Mouse (Mus musculus): ENCODE data around the gene Vmn1r58.
"Not testable (repeated sequence)": the region's sequence is repeated elsewhere in the genome, so short reads cannot be mapped to it uniquely, and the experiment has no call there.

Gene Vmn1r58

DNA sequence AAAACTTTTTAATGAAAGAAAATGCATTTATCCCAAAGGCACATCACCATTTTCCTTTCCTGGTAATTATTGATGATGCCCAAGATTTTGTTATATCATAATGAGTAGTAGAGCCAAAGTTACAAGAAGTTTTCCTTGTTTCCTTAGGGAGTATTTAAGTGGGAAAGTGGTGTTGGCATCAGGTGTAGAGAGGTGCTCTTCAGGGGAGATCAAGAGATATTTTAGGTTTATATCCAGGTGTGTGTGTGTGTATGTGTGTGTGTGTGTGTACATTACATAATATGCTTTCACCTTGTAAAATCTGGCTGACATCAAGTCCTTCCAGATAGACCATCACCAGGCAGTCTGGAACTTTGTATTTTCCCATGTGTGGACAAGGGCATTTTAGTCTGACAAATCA, at the start of gene Vmn1r58:
Gene Vmn1r58, minus strand, starts transcription at position 101 of the 400 bp plus-strand sequence.
- not testable (repeated sequence) for DNase-seq (ENCODE audit: low spot score)

DNA sequence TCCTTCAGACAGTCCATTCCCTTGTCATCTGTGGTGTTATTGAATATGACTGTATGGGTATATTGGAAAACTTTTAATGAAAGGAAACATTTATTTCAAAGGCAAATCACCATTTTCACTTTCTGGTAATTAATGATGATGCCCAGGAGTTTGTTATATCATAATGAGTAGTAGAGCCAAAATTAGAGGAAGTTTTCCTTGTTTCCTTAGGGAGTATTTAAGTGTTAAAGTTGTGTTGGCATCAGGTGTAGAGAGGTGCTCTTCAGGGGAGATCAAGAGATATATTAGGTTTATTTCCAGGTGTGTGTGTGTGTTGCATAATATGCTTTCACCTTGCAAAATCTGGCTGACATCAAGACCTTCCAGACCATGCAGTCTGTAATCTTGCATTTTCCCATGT, 43.5 kb upstream of the Vmn1r58 start, which contains the start of gene Vmn1r59:
Gene Vmn1r59, minus strand, starts transcription at position 101 of the 400 bp plus-strand sequence.
- no peak for DNase-seq (ENCODE audit: low spot score)

DNA sequence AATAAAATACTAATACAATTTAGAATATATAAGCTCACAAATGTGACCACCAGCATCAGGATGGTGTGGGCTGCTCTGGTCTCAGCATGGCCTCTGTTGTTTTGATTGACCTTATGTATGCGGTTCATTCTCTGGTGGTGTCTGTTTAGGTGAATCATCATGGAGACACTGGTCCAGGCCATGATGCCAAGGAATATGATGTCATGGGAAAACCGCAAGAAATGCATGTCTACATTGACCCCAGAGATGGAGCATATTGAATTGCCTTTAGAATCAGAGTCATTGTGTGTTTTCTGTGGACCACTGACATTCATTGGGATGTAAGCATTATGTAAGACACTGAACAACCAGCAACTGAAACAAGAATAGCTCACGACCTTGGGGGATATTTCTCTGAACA, 40.8 kb upstream of the Vmn1r58 start:
- DNase-seq (ENCODE audit: low spot score): not testable (repeated sequence)

DNA sequence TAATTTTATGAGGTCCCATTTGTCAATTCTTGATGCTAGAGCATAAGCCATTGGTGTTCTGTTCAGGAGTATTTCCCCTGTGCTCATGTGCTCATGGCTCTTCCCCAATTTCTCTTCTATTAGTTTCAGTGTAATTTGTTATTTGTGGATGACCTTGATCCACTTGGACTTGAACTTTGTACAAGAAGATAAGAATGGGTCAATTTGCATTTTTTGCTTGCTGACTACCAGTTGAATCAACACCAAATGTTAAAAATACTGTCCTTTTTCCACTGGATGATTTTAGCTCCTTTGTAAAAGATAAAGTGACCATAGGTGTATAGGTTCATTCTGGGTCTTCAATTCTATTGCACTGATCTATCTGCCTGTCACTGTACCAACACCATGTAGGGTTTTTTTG, 35.4 kb upstream of the Vmn1r58 start:
- no peak for DNase-seq (ENCODE audit: low spot score)

DNA sequence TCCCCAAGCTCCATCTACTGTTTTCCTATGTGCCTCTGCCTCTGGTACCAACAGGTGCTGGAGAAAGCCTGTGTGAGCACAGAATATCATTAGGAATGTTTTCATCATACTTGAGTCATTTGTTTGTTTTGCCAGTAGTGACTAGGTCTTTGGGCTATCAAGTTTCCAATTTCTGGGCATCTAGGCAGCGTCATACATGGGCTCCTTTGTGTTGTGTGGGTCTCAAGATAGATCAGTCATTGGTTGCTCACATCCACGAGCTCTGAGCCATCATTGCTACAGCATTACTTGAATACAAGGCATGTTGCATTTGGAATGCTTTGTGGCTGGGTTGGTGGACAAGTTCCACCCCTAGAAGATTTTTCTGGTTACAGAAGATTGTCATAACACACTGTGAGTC, 7.0 kb downstream of the Vmn1r58 start:
- no peak for DNase-seq (ENCODE audit: low spot score)

DNA sequence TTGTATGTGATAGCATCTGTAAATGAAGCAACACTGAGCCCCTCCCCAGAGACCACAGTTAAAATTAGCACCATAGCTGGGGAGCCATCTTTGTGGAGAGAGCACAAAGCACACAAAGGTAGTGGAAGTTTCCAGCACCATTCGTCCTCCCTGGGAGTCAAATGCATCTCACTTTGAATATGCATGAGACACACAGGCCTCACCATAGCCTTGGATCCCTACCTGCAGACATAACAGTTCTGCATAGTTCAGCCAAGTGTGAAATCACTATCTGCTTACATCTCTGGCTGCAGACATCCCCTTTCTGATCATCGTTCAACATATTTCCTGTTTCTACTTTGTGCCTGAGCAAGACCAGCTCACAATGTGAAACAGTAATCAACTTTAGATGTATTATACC, 46.5 kb downstream of the Vmn1r58 start:
- DNase-seq (ENCODE audit: low spot score): no peak

DNA sequence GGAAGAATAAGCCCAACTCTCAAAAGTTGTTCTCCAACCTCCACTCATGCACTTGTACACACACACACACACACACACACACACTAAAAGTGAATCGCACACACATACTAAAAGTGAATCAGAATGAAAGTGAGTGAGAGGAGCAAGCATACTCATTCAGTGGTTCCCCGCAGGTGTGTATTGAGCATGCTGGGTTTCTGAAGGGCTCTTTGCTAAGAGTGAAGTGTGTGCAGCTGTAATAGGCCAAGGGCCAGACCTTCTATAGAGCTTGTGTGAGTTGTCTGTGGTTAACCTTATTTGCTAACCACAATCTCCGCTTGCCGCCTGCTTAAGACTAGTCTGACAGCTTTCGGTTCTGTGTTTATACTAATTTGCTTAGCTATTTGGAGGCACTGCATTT, 49.6 kb downstream of the Vmn1r58 start:
- DNase-seq (ENCODE audit: low spot score): no peak

Data from yolk sac, embryonic 10.5 days (tissue).